Mouse (Mus musculus): Measurements from ENCODE around the gene Ap5s1. TPM values are rescaled to one million over a fixed set of nuclear protein-coding genes. Genes with fewer than 3 reads are reported as not detected.

The Ap5s1 gene
- total RNA-seq, 4 experiments from 2014 or later = 24.4 to 29.0 (median 26.6) TPM

DNA sequence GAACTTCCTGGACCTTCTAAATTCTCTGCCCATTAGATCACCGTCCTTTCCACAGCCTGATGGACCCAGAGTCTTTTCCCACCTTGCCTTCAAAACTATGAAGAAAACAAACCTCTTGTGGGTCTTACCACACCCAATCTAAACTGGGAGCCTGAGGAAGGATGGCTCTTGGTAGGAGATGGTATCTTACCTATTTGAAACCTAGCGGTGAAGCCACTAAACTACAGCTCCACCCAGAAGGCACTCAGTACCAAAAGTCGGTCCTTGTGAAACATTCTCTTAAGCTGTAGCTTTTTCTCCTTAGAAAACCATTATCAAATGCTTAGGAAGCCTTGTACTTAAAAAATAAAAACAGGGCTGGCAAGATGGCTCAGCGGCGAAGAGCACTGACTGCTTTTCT, 18.6 kb upstream of the Ap5s1 start:
- no peak for DNase-seq

- DNase-seq = no peak
Observed at GRCm38 (mm10) chr2:131189521-131190309, 17.2 kb upstream of the Ap5s1 start.

GRCm38 (mm10) chr2:131190344-131191004, 16.4 kb upstream of the Ap5s1 start:
- no peak for DNase-seq

DNA sequence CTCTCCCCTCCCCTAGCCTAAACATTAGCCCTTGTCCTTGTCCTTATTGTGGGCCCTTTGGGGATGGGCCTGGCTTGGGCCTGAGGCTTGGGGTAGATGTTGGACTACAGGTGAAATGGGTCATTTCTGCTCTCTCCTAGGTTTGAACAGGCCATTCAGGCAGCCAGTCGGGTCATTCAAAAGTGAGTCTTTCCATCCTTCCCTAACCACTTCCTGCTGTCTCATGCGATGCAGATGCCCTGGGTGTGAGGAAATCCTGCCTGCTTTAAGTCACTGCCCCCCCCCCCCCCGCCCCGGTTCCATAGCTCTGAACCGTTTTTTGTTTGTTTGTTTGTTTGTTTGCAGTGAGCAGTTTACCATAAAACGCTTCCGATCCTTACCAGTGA, 15.9 kb upstream of the Ap5s1 start:
- no peak for DNase-seq

DNA sequence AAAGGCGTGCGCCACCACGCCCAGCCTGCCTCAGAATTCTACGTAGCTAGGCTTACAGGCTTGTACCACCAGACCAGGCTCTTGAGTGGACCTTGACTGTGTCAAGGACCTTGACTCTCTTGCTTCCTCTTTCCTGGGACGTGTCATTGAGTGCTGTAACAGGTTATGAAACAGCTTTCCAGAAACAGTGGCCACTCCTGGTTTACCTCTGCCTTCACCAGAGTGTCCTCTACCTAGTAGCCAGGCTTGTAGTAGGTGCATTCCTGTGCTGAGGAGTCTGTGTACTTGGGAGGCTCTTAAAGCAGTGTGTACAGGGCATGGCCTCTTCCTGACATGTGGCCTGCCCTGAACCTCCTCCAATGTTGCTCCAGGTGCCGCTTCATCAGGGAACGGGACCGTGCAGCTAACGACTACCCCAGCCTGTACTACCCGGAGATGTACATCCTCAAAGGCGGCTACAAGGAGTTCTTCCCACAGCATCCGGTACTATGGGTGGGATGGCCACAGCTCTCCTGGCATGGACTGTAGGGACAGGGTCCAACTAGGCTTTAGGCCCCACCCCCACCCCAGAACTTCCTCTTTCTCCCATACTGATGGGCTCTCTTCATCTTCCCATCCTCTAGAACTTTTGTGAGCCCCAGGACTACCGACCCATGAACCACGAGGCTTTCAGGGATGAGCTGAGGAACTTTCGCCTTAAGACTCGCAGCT, 10.1 kb upstream of the Ap5s1 start:
- peak; percentile 22 for DNase-seq

DNA sequence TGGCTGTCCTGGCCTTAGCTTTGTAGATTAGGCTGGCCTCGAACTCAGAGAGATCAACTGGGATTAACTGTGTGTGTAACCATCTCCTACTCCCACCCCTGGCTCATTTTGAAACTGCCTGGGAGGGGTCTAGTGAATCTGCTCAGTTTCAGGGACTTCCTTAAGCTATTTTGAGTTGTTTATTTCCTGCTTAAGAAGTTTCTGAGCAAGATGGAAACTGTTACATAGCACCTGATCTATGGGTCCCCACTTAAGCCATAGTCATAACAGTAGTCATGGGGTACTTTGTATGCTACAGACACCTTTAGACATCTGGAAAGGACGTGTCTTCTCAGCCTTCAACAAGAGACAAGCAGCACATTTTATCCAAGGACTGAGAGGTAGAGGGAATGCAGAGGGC, 6.2 kb upstream of the Ap5s1 start:
- no peak for DNase-seq

- DNase-seq = no peak
Observed at GRCm38 (mm10) chr2:131201262-131201661, 5.6 kb upstream of the Ap5s1 start.

GRCm38 (mm10) chr2:131203816-131204409, 3.0 kb upstream of the Ap5s1 start:
- DNase-seq = no peak

DNA sequence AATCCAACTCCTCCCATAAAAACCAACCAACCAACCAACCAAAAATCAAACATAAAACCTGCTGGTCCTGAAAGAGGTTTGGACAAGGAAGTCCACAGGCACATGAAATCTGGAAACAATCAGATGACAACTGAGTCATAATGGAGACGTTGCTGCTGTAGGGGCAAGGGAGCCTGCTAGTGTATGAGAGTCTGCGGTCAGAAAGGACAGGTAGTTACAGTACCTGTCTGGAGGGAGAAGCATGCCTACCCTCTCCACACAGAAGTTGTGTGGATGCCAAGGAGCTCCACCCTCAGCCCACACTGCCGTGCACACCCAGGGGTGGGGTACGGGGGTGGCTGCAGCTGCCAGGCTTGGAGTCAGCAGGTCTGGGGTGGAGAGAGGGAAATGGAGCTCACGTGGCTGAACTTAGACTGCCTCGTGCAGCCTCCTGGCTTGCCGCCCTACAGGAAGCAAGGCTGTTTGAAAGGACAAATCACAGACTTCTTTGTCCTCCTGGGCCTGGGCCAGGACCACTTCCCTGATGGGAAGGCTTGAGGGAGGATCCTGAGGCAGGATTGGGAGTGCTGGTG, 2.4 kb upstream of the Ap5s1 start:
- peak; percentile 94 for DNase-seq

DNA sequence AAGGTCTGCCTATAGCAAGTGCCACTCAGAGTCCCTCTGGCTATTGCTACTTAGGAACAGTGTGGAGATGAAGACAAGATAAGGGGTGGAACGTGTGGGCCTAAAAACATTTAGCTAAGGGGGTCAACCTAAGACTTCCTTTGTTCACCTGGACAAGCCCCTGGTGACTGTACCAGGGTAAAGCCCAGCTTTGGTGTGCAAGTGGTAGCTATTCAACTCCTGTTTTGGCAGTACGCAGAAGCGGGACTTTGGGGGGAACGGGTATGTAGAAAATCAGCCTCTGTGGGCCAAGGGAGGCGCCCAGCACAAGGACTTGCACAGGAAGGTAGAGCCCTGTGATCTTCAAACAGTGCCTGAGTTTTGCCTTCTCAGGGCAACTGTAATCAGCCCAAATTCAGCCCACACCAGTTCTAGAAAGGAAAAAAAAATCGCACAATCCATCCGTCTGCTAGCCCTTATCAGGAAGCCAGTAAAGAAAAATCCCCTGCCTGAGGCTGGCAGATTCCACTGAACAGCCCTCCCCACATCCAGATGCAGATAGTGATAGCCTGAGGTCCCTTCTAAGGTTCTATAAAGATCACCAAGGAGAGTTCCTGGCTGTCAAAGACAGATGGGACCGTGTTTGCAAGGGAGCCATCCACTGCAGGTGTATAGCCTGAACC, 1.2 kb upstream of the Ap5s1 start:
- no peak for DNase-seq

- DNase-seq = no peak
Observed at GRCm38 (mm10) chr2:131208356-131208755, 1.5 kb downstream of the Ap5s1 start.

DNA sequence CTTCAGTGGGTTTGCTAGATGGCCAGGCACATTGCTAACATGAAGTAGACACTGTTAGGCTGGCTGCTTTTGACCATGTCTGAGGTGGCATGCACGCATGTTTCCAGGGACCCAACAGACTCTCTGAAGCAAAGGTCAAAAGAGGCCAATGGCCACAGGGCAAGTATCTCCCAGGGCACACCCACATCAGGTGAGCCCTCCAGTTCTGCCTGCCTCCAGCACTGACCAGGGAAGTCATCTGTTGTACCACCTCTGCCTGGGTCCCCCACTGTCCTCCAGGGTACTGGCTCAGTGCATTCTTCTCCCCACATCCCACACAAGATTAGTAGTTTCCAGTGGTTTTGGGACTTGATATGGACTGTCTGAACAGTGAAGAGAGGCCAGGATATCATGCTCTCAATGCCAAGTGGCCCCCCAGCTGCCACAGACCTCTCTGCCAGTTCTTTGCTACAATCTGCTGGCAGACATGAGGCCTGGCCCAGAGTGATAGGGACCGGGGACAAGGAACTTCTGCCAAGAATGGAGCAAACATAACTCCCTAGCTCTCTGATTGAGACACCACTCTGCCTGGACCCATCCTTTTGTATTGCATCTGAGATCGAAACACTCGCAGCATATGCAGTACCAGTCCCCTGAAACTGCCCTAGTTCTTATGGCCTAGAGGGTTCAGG, 2.4 kb downstream of the Ap5s1 start:
- no peak for DNase-seq

- DNase-seq = peak; percentile 94
Observed at GRCm38 (mm10) chr2:131209969-131210792, 3.3 kb downstream of the Ap5s1 start.

DNA sequence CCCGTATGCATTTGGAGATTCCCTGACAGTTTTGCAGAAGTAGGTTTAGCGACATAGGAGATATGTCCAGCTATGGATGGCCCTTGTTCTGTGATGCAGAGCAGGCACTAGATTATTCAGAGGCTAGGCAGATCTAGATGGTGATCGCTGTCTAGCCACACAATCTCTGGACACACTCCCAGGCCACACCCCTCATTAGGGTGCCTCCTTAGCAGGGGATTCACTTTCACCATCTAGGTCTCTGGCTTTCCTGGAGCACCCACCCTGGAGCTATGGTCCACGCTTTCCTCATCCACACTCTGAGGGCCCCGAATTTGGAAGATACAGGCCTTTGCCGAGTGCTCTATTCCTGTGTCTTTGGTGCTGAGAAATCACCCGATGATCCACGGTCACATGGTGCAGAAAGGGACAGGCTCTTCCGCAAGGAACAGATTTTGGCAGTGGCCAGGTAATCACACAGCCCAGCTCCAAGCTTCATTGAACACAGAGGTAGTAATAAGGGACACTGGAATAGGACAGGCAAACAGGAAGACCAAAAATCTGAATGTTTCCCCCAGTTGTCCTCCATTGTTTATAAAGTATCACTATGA, 4.2 kb downstream of the Ap5s1 start:
- DNase-seq = no peak

GRCm38 (mm10) chr2:131213773-131214172, 6.9 kb downstream of the Ap5s1 start:
- DNase-seq = no peak

GRCm38 (mm10) chr2:131215941-131216858, 9.3 kb downstream of the Ap5s1 start:
- DNase-seq = no peak

- no peak for DNase-seq
Observed at GRCm38 (mm10) chr2:131220030-131220429, 13.2 kb downstream of the Ap5s1 start.

GRCm38 (mm10) chr2:131221853-131222515, 15.1 kb downstream of the Ap5s1 start:
- DNase-seq = no peak

- no peak for DNase-seq
Observed at GRCm38 (mm10) chr2:131222562-131222961, 15.7 kb downstream of the Ap5s1 start.
